Mouse (Mus musculus): ENCODE measurements around the gene Ly6g6d.

GRCm38 (mm10) chr17:35102299-35102698, 24.4 kb upstream of the Ly6g6d start:
- no peak for TF ChIP-seq CTCF (IDR thresholded peaks at IDR 0.05; ENCODE audit: extremely low read depth, insufficient read length, insufficient replicate concordance, low read depth, low read length)
- TF ChIP-seq POLR2A (IDR thresholded peaks at IDR 0.05; ENCODE audit: low read depth, low read length), result no peak

Measured in small intestine, adult 2 months (tissue).